Comparison of ENCODE assay signal across 16 mouse cellular contexts in the genomic region with DNA sequence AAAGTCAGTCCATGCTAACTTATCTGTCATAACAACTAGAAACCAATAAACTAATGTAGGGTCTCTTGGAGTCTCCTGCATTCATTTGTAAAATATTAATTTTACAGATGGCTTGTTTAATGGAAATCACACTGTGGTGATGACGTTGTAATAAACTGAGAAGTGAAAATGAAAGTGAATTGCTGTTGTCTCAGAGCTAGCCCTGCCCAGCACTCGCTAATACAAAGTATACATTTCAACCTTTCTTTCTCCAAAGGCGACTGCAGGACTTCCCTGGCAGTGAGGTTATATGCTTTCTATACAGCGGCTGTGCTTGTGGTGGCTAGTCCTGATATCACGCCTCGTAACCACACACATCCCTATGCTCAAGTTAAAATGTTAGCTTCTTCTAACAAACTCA. TPM values are rescaled to one million over a fixed set of nuclear protein-coding genes. Genes with fewer than 3 reads are reported as not detected.
DNase-seq lines count a peak whose midpoint lies in the region; ATAC-seq and TF ChIP-seq lines count a peak whose summit lies in the region.
"Had no signal": no experiment of that assay in that cellular context is flagged by ENCODE, and none has a peak within 500 bp of the region (broad histone marks: within the 10 kb centered on the region; RNA-seq: fewer than 3 reads in every experiment).

No protein-coding gene starts in this region.

- H3K27ac ChIP-seq in left cerebral cortex, adult 2 months: no peak overlapping the region
- H3K27ac ChIP-seq: forebrain, embryonic 15.5 days; heart, adult 2 months; hindbrain, embryonic 15.5 days; midbrain, embryonic 12.5 days had no signal

- ATAC-seq in erythroblast, adult 5-6 weeks (replicated peaks; ENCODE audit: low FRiP score, poor library complexity, severe bottlenecking): peak; percentile 87
- ATAC-seq in megakaryocyte progenitor cell, adult 5-6 weeks (replicated peaks; ENCODE audit: poor library complexity): peak; percentile 84
- ATAC-seq: forebrain, embryonic 15.5 days; Patski had no signal

- no peak overlapping the region for H3K4me3 ChIP-seq in left cerebral cortex, adult 2 months
- H3K4me3 ChIP-seq: forebrain, embryonic 15.5 days; heart, adult 2 months; hindbrain, embryonic 15.5 days; midbrain, embryonic 12.5 days had no signal

- peak; percentile 74 for DNase-seq in 416B (ENCODE audit: low read depth)
- peak; percentile 50 for DNase-seq in CD4-positive, CD25-positive, alpha-beta regulatory T cell, adult 2 months (ENCODE audit: low read depth, low spot score)
- DNase-seq in left cerebral cortex, adult 2 months (ENCODE audit: extremely low spot score in 1 of 2, low spot score in 2 of 2): no peak
- no peak for DNase-seq in cerebellum, adult 18-20 months
- no peak for DNase-seq in cerebellum, postnatal 14 days
- DNase-seq: cerebellum, adult 11-12 months; heart, adult 2 months; liver; right cerebral cortex, adult 18-20 months; spleen, adult 18-20 months had no signal

- intact Hi-C loops in left cerebral cortex, adult 2 months (cut with DNase I): no loop called here

- no peak for TF ChIP-seq CTCF in left cerebral cortex, adult 2 months (IDR thresholded peaks at IDR 0.05)

RNA-seq across cellular contexts. Expression of a gene that starts 16.2 kb away (rescaled TPM):
- total RNA-seq in erythroblast, adult 5-6 weeks (2015; ENCODE audit: low replicate concordance): 120 and 163 TPM in 2 replicates
- 118 and 151 TPM in 2 replicates for total RNA-seq in erythroblast, adult 5-6 weeks (2017; ENCODE audit: low replicate concordance)
- 54.3 and 70.0 TPM in 2 replicates for total RNA-seq in megakaryocyte progenitor cell, adult 5-6 weeks (2015)
- 25.5 and 30.3 TPM in 2 replicates for total RNA-seq in megakaryocyte progenitor cell, adult 5-6 weeks (2017)
- total RNA-seq in left cerebral cortex, adult 2 months (2021): 10 to 100 TPM; 53.4 to 59.9 TPM

RNA-seq across cellular contexts. Expression of a gene that starts 56.8 kb away (rescaled TPM):
- total RNA-seq in erythroblast, adult 5-6 weeks (2015; ENCODE audit: low replicate concordance): 4.2 and 11.5 TPM in 2 replicates
- total RNA-seq in erythroblast, adult 5-6 weeks (2017; ENCODE audit: low replicate concordance): 9.4 and 11.4 TPM in 2 replicates
- 1.7 and 2.0 TPM in 2 replicates for total RNA-seq in megakaryocyte progenitor cell, adult 5-6 weeks (2015)
- 0.92 and 2.3 TPM in 2 replicates for total RNA-seq in megakaryocyte progenitor cell, adult 5-6 weeks (2017)
- total RNA-seq in left cerebral cortex, adult 2 months (2021): under 1 TPM; 0.14 to 0.23 TPM

Comparison
In these comparisons a context has a peak if more than half of its experiments do, and no peak if none do; other contexts are left out.
1. DNase-seq: peak in 416B (single experiment) and CD4-positive, CD25-positive, alpha-beta regulatory T cell, adult 2 months (single experiment); none in left cerebral cortex, adult 2 months (0 of 2), cerebellum, adult 18-20 months (0 of 2) and cerebellum, postnatal 14 days (0 of 2).